Mouse (Mus musculus): ENCODE measurements around the gene Tesc. TPM values are rescaled to one million over a fixed set of nuclear protein-coding genes. Genes with fewer than 3 reads are reported as not detected.
A peak's percentile ranks its signal among the peaks of the same experiment; 100 is the strongest.

The Tesc gene
- total RNA-seq, 4 experiments from 2014 or later = 63.1 to 86.1 (median 73.9) TPM

GRCm38 (mm10) chr5:118071766-118072165 lies 44.2 kb downstream of the Tesc start:
- no peak for DNase-seq (ENCODE audit: low spot score in 2 of 2)

GRCm38 (mm10) chr5:118073213-118073773 lies 45.8 kb downstream of the Tesc start:
- no peak for DNase-seq (ENCODE audit: low spot score in 2 of 2)

DNA sequence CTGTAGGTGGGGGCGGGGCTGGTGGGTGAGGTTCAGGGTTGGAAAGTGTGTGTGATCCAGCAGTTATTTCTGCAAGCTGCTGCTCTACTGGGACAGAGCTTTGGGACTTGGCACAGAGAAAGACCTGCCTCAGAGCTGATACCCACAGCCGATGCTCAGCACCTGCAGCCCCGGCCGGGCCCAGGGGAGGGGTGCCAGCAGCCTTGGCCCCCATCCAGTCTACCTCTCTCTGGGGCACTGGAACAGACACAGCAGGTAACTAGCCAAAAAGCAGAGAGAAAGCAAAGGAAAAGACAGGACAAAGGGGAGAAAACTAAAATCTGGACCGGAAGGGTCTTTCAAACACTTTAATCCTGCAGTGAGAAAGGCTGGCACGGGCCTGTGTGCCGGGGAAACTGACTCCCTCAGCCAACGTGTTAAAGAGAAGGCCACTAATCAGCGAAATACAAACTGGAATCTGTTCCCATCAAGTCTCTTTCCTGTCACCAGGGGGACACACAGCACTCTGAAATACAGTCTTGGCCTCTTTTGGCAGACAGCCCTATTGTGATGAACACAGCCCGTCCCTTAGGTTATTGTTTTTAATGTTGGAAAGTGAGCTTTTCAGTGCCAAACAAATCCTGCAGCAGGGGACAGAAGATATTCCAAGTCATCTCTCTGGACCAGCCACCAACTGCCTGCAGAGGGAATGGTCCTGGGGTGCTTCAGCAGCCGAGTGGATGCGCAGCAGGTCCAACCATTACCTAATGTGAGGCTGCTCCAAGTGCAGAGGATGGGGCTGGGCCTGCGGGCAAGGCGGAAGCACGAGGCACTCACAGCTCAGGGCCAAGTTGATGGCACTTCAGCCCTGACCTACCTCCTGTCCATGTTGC lies 49.4 kb downstream of the Tesc start:
- no peak for DNase-seq (ENCODE audit: low spot score in 2 of 2)

DNA sequence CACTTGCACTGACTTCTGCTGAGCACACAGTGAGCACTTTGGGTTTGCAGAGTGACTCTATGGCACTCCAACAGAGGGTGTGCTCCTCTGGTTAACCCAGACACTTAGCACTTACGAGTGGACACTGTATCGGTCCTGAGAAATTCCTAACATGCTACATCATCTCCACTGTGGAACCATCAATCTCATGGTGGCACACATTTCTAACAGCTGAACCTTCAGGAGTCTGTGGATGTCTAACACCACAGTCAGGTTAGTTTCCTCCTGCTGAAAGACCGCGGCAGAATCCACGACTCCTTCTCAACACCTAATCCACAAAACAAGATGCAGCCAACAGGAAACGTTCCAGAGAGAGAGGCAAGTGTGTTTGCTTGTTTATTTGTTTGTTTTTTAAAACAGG lies 51.0 kb downstream of the Tesc start:
- no peak for DNase-seq (ENCODE audit: low spot score in 2 of 2)

DNA sequence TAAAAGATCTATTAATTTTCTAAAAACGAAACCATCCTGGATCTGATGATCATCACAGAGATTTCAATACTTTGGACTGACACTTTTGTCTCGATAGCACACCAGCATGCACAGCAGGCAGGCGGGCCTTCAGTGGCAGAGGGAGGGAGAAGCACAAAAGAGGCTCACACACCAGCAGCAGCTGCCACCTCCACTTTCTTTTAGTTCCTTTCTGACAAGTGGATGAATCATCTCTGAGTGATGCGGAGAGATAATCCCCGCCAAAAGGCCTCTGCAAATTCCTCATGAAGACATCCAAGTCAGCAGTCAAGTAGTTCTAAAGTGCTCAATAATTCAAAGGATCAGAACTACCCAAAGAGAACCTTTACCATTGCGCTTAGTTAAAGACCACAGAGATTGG lies 51.8 kb downstream of the Tesc start:
- no peak for DNase-seq (ENCODE audit: low spot score in 2 of 2)

GRCm38 (mm10) chr5:118079839-118080250 lies 52.3 kb downstream of the Tesc start:
- no peak for DNase-seq (ENCODE audit: low spot score in 2 of 2)

GRCm38 (mm10) chr5:118081374-118081949 lies 53.9 kb downstream of the Tesc start:
- DNase-seq (ENCODE audit: low spot score in 2 of 2) = no peak

DNA sequence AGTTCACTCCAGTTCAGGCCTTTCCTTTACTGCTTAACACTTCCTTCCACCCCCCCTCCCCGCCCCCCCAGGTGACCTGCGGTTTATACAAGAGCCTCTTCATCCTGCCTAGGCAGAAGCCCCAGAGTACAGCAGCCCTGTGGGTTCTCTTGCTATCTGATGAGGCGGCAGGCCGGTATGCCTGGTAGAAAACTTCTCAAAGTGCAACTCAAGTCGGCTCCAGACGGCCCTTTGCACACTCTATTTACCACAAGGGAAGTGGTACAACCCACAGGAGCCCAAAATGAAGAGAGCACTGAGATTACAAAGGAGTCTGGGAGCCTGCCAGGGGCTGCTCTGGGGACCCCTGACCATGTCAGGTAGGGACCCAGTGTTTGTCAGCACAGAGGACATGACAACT lies 54.5 kb downstream of the Tesc start:
- DNase-seq (ENCODE audit: low spot score in 2 of 2) = no peak

DNA sequence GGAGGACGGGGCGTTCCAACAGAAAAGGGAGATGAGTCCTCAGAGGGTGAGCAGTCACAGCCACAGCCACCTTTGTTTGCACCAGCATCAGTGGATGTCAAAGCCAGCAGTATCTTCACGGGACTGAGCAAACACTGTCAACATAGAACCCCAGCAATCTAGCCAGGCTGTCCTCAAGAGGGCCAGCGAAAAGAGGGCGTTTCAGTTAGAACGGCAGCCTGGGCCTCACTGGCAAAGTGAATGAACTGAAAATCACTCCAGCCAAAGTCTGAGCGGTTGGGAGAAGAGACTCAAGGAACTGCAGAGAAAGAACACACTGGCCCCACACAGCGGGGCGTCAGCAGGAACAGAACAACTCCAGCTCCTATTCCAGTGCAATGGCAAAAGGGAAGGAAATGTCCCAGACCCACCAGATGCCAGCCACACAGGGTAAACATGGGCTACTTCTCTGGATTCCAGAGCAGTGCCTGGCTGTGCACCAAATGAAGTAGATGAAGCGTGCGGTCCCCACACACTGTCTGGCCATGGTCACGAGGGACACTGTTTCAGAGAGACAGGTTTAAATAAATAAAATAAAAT lies 55.6 kb downstream of the Tesc start:
- no peak for DNase-seq (ENCODE audit: low spot score in 2 of 2)

- DNase-seq (ENCODE audit: low spot score in 2 of 2) = no peak
Observed at GRCm38 (mm10) chr5:118084171-118084727, 56.7 kb downstream of the Tesc start.

- DNase-seq (ENCODE audit: low spot score in 2 of 2) = no peak
Observed at GRCm38 (mm10) chr5:118085313-118085712, 57.8 kb downstream of the Tesc start.

- DNase-seq (ENCODE audit: low spot score in 2 of 2) = no peak
Observed at GRCm38 (mm10) chr5:118086956-118087355, 59.4 kb downstream of the Tesc start.

- peak in 1 of 2 experiments; percentile 73 for DNase-seq (ENCODE audit: low spot score in 2 of 2)
Observed at GRCm38 (mm10) chr5:118089102-118089501, 61.6 kb downstream of the Tesc start.

- DNase-seq (ENCODE audit: low spot score in 2 of 2) = no peak
Observed at GRCm38 (mm10) chr5:118090101-118090500, 62.6 kb downstream of the Tesc start.

DNA sequence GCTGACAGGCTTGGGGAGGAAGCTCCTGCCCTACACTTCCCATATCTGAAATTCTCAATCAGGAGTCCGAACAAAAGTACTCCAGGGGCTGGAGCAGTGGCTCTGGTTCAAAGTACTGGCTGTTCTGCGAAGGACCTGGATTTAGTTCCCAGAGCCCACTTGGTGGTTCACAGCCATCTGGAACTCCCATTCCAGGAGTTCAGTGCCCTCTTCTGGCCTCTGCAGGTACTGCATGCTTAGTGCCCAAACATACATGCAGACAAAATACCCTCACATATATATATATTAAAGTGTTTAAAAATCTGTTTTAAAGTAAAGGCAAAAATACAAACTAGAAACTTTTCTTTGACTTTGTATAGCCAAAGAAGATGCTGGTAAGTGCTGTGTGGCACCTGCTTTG lies 63.3 kb downstream of the Tesc start:
- DNase-seq (ENCODE audit: low spot score in 2 of 2) = no peak

- DNase-seq (ENCODE audit: low spot score in 2 of 2) = no peak
Observed at GRCm38 (mm10) chr5:118093321-118094035, 65.9 kb downstream of the Tesc start.

- no peak for DNase-seq (ENCODE audit: low spot score in 2 of 2)
Observed at GRCm38 (mm10) chr5:118095433-118095832, 67.9 kb downstream of the Tesc start.

- no peak for DNase-seq (ENCODE audit: low spot score in 2 of 2)
Observed at GRCm38 (mm10) chr5:118095849-118096248, 68.3 kb downstream of the Tesc start.

DNA sequence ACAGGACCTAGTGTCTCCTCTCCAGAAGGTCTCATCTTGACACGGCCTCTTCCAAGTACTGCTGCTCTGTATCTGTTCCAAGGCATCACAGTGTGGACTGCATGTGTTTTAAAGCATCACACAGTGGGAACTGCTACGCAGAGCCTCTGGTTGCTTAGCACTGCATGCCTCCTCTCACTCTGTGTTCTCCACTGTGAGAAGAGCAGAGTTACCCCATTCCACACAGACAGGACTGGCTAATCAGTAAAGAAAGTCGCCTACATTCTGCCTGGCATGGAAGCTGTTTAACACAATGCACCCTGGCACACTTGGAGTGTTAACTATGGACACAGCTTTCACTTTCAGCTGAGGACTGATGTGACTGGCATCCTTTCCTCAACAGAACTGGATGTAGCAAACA lies 68.8 kb downstream of the Tesc start:
- no peak for DNase-seq (ENCODE audit: low spot score in 2 of 2)

DNA sequence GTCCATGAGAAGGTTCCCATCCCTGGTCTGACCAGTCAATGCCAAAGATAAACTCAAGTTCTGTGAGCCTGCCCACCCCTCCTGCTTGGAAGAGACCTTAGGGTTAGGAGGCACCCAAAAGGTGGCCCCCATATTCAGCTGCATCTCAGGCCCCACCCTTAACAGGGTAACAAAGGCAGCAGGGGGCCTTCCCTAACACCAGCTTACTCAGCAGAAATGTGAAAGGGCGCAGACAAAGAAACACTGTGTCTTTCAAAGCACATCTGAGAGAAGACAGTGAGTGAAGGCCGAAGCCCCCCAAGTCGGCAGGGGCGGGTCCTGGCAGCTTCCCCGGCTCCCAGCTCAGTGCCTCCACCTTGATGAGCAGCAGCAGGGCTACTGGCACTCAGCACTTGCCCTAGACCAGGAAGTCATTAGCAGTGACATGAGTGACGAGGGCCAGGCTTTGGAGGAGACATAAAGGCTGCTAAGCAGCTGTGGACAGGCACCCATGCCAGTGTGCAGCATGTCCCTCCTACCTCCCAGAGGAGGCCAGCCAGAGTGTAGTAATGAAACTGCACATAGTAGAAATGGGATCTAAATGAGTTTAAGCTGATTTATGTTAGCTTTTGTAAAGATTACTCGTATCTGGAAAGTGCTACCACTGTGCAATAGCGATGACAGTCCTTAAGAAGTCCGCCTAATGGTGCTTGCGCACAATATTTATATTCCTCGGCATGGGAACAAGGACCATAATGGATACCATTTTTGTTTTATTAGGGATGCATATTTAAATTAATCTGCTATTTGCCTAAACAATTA lies 71.7 kb downstream of the Tesc start:
- no peak for DNase-seq (ENCODE audit: low spot score in 2 of 2)

Measured in layer of hippocampus, adult 8-10 months (tissue).